Mouse (Mus musculus) neural tube, embryonic 12.5 days (tissue): Measurements from ENCODE around the gene Sugct. TPM values are rescaled to one million over a fixed set of nuclear protein-coding genes. Genes with fewer than 3 reads are reported as not detected.

ENCODE experiments used
- ATAC-seq: fragments of 200-750 bp; cut with Nextera tagmentation; 2 replicates; pipeline ENCODE4 v1.8.0; 2017; ENCODE audit warnings: low read depth, mild to moderate bottlenecking, moderate TSS enrichment, moderate library complexity; ENCODE audit not compliant: low FRiP score
- H3K27ac ChIP-seq: fragments of 300-500 bp; sonication (generic); 2 replicates; pipeline ENCODE4 v1.5.1; 2016
- H3K27me3 ChIP-seq: fragments of 300-500 bp; sonication (generic); replicated peaks from 2 replicates; pipeline ENCODE4 v1.6.1; 2016; ENCODE audit warnings: mild to moderate bottlenecking
- H3K36me3 ChIP-seq: fragments of 300-500 bp; sonication (generic); 2 replicates; pipeline ENCODE4 v1.6.1; 2016; ENCODE audit warnings: mild to moderate bottlenecking
- H3K4me1 ChIP-seq: fragments of 300-500 bp; sonication (generic); 2 replicates; pipeline ENCODE4 v1.6.1; 2016
- H3K4me2 ChIP-seq: fragments of 300-500 bp; sonication (generic); replicated peaks from 2 replicates; pipeline ENCODE4 v1.6.1; 2016; ENCODE audit warnings: mild to moderate bottlenecking
- H3K4me3 ChIP-seq: fragments of 300-500 bp; sonication (generic); 2 replicates; pipeline ENCODE4 v1.5.1; 2016
- H3K9ac ChIP-seq: fragments of 300-500 bp; sonication (generic); 2 replicates; pipeline ENCODE4 v1.6.1; 2016; ENCODE audit warnings: mild to moderate bottlenecking
- H3K9me3 ChIP-seq: fragments of 300-500 bp; sonication (generic); 2 replicates; pipeline ENCODE4 v1.6.1; 2016; ENCODE audit warnings: mild to moderate bottlenecking
- WGBS: fragments of 180-500 bp; shearing (Covaris S2); methylation state at CpG from one replicate; pipeline ENCODE4 v1.1.7; 2016; 5-methylcytosine and 5-hydroxymethylcytosine counted together
- polyA plus RNA-seq: library from polyadenylated mRNA; unstranded; fragments of >200 nt; fragmentation: Nextera tagmentation; extraction: Ambion mirVana; gene quantifications from 2 replicates; pipeline ENCODE4 v1.2.1, GENCODE M21; 2016

Sugct gene
- polyA plus RNA-seq, 1 experiment from 2014 or later: 3.7 TPM

GRCm38 (mm10) chr13:16977743-16978142, 717.6 kb downstream of the Sugct start:
- no peak overlapping the region for H3K4me3 ChIP-seq

GRCm38 (mm10) chr13:16971277-16971676, 724.1 kb downstream of the Sugct start:
- no peaks in the 10 kb centered on the region for H3K9me3 ChIP-seq
- H3K4me2 ChIP-seq: no peak overlapping the region
- no peak overlapping the region for H3K27ac ChIP-seq
- H3K9ac ChIP-seq: no peak overlapping the region
- H3K4me1 ChIP-seq: no peaks in the 10 kb centered on the region
- no peaks in the 10 kb centered on the region for H3K36me3 ChIP-seq
- no peak for ATAC-seq
- H3K27me3 ChIP-seq: no peaks in the 10 kb centered on the region
- H3K4me3 ChIP-seq: no peak overlapping the region
- 88% methylated on average over 2 of the region's 2 CpGs for WGBS

More at GRCm38 (mm10) chr13:16977743-16978142, 717.6 kb downstream of the Sugct start:
- no peak overlapping the region for H3K4me2 ChIP-seq
- no peaks in the 10 kb centered on the region for H3K4me1 ChIP-seq
- H3K27ac ChIP-seq: no peak overlapping the region
- H3K27me3 ChIP-seq: no peaks in the 10 kb centered on the region
- no peak overlapping the region for H3K9ac ChIP-seq
- WGBS: 63% methylated on average over 6 of the region's 6 CpGs
- no peaks in the 10 kb centered on the region for H3K9me3 ChIP-seq
- no peaks in the 10 kb centered on the region for H3K36me3 ChIP-seq
- no peak for ATAC-seq

GRCm38 (mm10) chr13:16968995-16969394, 726.4 kb downstream of the Sugct start:
- Histone ChIP-seq H3K9ac (no peak overlapping the region), H3K4me1 (no peaks in the 10 kb centered on the region), H3K4me2 (no peak overlapping the region), H3K4me3 (no peak overlapping the region), H3K27ac (no peak overlapping the region), H3K27me3 (no peaks in the 10 kb centered on the region), H3K9me3 (no peaks in the 10 kb centered on the region), H3K36me3 (no peaks in the 10 kb centered on the region)
- no peak for ATAC-seq
- WGBS: 89% methylated on average over 5 of the region's 5 CpGs

GRCm38 (mm10) chr13:16964823-16965475, 730.4 kb downstream of the Sugct start:
- H3K36me3 ChIP-seq: no peaks in the 10 kb centered on the region
- 84% methylated on average over 4 of the region's 4 CpGs for WGBS

GRCm38 (mm10) chr13:16952045-16952444, 743.3 kb downstream of the Sugct start:
- Histone ChIP-seq H3K9me3 (no peaks in the 10 kb centered on the region), H3K27ac (no peak overlapping the region), H3K4me3 (no peak overlapping the region), H3K4me1 (no peaks in the 10 kb centered on the region), H3K27me3 (no peaks in the 10 kb centered on the region), H3K36me3 (no peaks in the 10 kb centered on the region), H3K9ac (no peak overlapping the region), H3K4me2 (no peak overlapping the region)
- WGBS: 66% methylated on average over 4 of the region's 4 CpGs
- no peak for ATAC-seq

More at GRCm38 (mm10) chr13:16964823-16965475, 730.4 kb downstream of the Sugct start:
- no peaks in the 10 kb centered on the region for H3K27me3 ChIP-seq
- H3K4me1 ChIP-seq: no peaks in the 10 kb centered on the region
- no peak overlapping the region for H3K4me3 ChIP-seq
- no peak for ATAC-seq
- no peaks in the 10 kb centered on the region for H3K9me3 ChIP-seq
- no peak overlapping the region for H3K27ac ChIP-seq
- H3K4me2 ChIP-seq: no peak overlapping the region
- H3K9ac ChIP-seq: no peak overlapping the region

GRCm38 (mm10) chr13:16939466-16939811, 755.9 kb downstream of the Sugct start:
- Histone ChIP-seq H3K36me3 (no peaks in the 10 kb centered on the region), H3K4me2 (no peak overlapping the region), H3K4me3 (no peak overlapping the region), H3K4me1 (no peaks in the 10 kb centered on the region), H3K27me3 (no peaks in the 10 kb centered on the region), H3K9ac (no peak overlapping the region), H3K9me3 (no peaks in the 10 kb centered on the region), H3K27ac (no peak overlapping the region)
- 91% methylated on average over 5 of the region's 5 CpGs for WGBS
- ATAC-seq: no peak

GRCm38 (mm10) chr13:16938552-16939465, 756.5 kb downstream of the Sugct start:
- Histone ChIP-seq H3K9me3 (no peaks in the 10 kb centered on the region), H3K27ac (no peak overlapping the region), H3K36me3 (no peaks in the 10 kb centered on the region), H3K4me2 (no peak overlapping the region), H3K9ac (no peak overlapping the region), H3K4me3 (no peak overlapping the region), H3K4me1 (no peaks in the 10 kb centered on the region), H3K27me3 (no peaks in the 10 kb centered on the region)
- ATAC-seq: no peak
- WGBS: 92% methylated on average over 12 of the region's 12 CpGs

- Histone ChIP-seq H3K4me2 (no peak overlapping the region), H3K9me3 (no peaks in the 10 kb centered on the region), H3K27ac (no peak overlapping the region), H3K27me3 (no peaks in the 10 kb centered on the region), H3K9ac (no peak overlapping the region), H3K4me1 (no peaks in the 10 kb centered on the region), H3K4me3 (no peak overlapping the region), H3K36me3 (no peaks in the 10 kb centered on the region)
- no peak for ATAC-seq
- 88% methylated on average over 11 of the region's 11 CpGs for WGBS
Measured at GRCm38 (mm10) chr13:16937422-16938202, 757.7 kb downstream of the Sugct start.

GRCm38 (mm10) chr13:16935029-16935428, 760.3 kb downstream of the Sugct start:
- H3K36me3 ChIP-seq: no peaks in the 10 kb centered on the region
- no peak overlapping the region for H3K27ac ChIP-seq
- no peak for ATAC-seq
- H3K9ac ChIP-seq: no peak overlapping the region
- no peaks in the 10 kb centered on the region for H3K27me3 ChIP-seq
- no peaks in the 10 kb centered on the region for H3K9me3 ChIP-seq
- WGBS: 81% methylated on average over 1 of the region's 1 CpGs
- no peak overlapping the region for H3K4me3 ChIP-seq
- no peak overlapping the region for H3K4me2 ChIP-seq
- no peaks in the 10 kb centered on the region for H3K4me1 ChIP-seq

- no peak overlapping the region for H3K9ac ChIP-seq
- no peak for ATAC-seq
- H3K9me3 ChIP-seq: no peaks in the 10 kb centered on the region
- no peak overlapping the region for H3K27ac ChIP-seq
- no peak overlapping the region for H3K4me3 ChIP-seq
- no peaks in the 10 kb centered on the region for H3K4me1 ChIP-seq
- WGBS: 88% methylated on average over 4 of the region's 4 CpGs
- no peak overlapping the region for H3K4me2 ChIP-seq
- H3K36me3 ChIP-seq: no peaks in the 10 kb centered on the region
- no peaks in the 10 kb centered on the region for H3K27me3 ChIP-seq
Measured at GRCm38 (mm10) chr13:16933600-16933999, 761.8 kb downstream of the Sugct start.

GRCm38 (mm10) chr13:16921305-16921704, 774.0 kb downstream of the Sugct start:
- no peak overlapping the region for H3K27ac ChIP-seq
- H3K4me2 ChIP-seq: no peak overlapping the region
- H3K9me3 ChIP-seq: no peaks in the 10 kb centered on the region
- H3K4me3 ChIP-seq: no peak overlapping the region
- H3K4me1 ChIP-seq: no peaks in the 10 kb centered on the region
- no peak for ATAC-seq
- WGBS: 36% methylated on average over 4 of the region's 4 CpGs
- H3K9ac ChIP-seq: no peak overlapping the region
- H3K27me3 ChIP-seq: no peaks in the 10 kb centered on the region
- no peaks in the 10 kb centered on the region for H3K36me3 ChIP-seq

GRCm38 (mm10) chr13:16915697-16916096, 779.7 kb downstream of the Sugct start:
- no peak overlapping the region for H3K4me3 ChIP-seq
- H3K9me3 ChIP-seq: no peaks in the 10 kb centered on the region
- H3K9ac ChIP-seq: no peak overlapping the region
- ATAC-seq: no peak
- no peaks in the 10 kb centered on the region for H3K36me3 ChIP-seq
- no peak overlapping the region for H3K4me2 ChIP-seq
- H3K4me1 ChIP-seq: no peaks in the 10 kb centered on the region
- no peak overlapping the region for H3K27ac ChIP-seq
- H3K27me3 ChIP-seq: no peaks in the 10 kb centered on the region
